Mouse (Mus musculus) spleen, postnatal 36 days (tissue): ENCODE measurements at regions not wholly inside any gene's neighbourhood (a gene's known extent, or its start where the extent isn't known, plus 50 kb on each side); places are given as distances from the start of the nearest gene placed in this dataset.

Experiments used
- DNase-seq, 2 experiments: peaks; one replicate each; pipeline ENCODE4 v3.0.0; 2022; ENCODE audit warnings: low spot score in 2 of 2, mixed read lengths in 1 of 2

GRCm38 (mm10) chr1:76897431-76897830 lies 617.5 kb downstream of the Epha4 start:
- DNase-seq: no peak

GRCm38 (mm10) chr1:76911472-76911871 lies 603.4 kb downstream of the Epha4 start:
- no peak for DNase-seq

GRCm38 (mm10) chr1:76919541-76919940 lies 595.3 kb downstream of the Epha4 start:
- DNase-seq: no peak

- no peak for DNase-seq
Observed at GRCm38 (mm10) chr1:76920634-76921033, 594.3 kb downstream of the Epha4 start.

- no peak for DNase-seq
Observed at GRCm38 (mm10) chr1:76927041-76927440, 587.8 kb downstream of the Epha4 start.

GRCm38 (mm10) chr1:76928035-76928434 lies 586.9 kb downstream of the Epha4 start:
- DNase-seq: no peak

- no peak for DNase-seq
Observed at GRCm38 (mm10) chr1:76933460-76933859, 581.4 kb downstream of the Epha4 start.

GRCm38 (mm10) chr1:76942730-76943129 lies 572.2 kb downstream of the Epha4 start:
- DNase-seq: peak in 1 of 2 experiments; percentile 3

- DNase-seq: no peak
Observed at GRCm38 (mm10) chr1:76944046-76944445, 570.8 kb downstream of the Epha4 start.

GRCm38 (mm10) chr1:76955031-76955430 lies 559.9 kb downstream of the Epha4 start:
- DNase-seq: no peak

GRCm38 (mm10) chr1:76957411-76957810 lies 557.5 kb downstream of the Epha4 start:
- no peak for DNase-seq

- no peak for DNase-seq
Observed at GRCm38 (mm10) chr1:76958706-76959105, 556.2 kb downstream of the Epha4 start.

- DNase-seq: no peak
Observed at GRCm38 (mm10) chr1:76972454-76972853, 542.4 kb downstream of the Epha4 start.

GRCm38 (mm10) chr1:76975077-76975945 lies 539.6 kb downstream of the Epha4 start:
- no peak for DNase-seq

- no peak for DNase-seq
Observed at GRCm38 (mm10) chr1:76980498-76981152, 534.3 kb downstream of the Epha4 start.

- DNase-seq: no peak
Observed at GRCm38 (mm10) chr1:76993776-76994175, 521.1 kb downstream of the Epha4 start.

- no peak for DNase-seq
Observed at GRCm38 (mm10) chr1:77008001-77008400, 506.9 kb downstream of the Epha4 start.

GRCm38 (mm10) chr1:77010608-77011214 lies 504.2 kb downstream of the Epha4 start:
- no peak for DNase-seq

GRCm38 (mm10) chr1:77027656-77028055 lies 487.2 kb downstream of the Epha4 start:
- no peak for DNase-seq

- no peak for DNase-seq
Observed at GRCm38 (mm10) chr1:77028216-77028615, 486.7 kb downstream of the Epha4 start.

- no peak for DNase-seq
Observed at GRCm38 (mm10) chr1:77029091-77029490, 485.8 kb downstream of the Epha4 start.

GRCm38 (mm10) chr1:77043749-77044564 lies 470.9 kb downstream of the Epha4 start:
- DNase-seq: no peak
